Mouse (Mus musculus) cerebellum, postnatal 36 days (tissue): ENCODE measurements at regions not wholly inside any gene's neighbourhood (a gene's known extent, or its start where the extent isn't known, plus 50 kb on each side); places are given as distances from the start of the nearest gene placed in this dataset.

Experiments
- DNase-seq, 2 experiments: peaks; one replicate each; pipeline ENCODE4 v3.0.0; 2021 to 2022; ENCODE audit warnings: mixed read lengths in 2 of 2

GRCm38 (mm10) chr11:44238598-44238997 is 161.3 kb upstream of the Il12b start:
- DNase-seq: no peak

- no peak for DNase-seq
These were observed 156.7 kb upstream of the Il12b start for GRCm38 (mm10) chr11:44243184-44243583.

GRCm38 (mm10) chr11:44251821-44252220 is 148.0 kb upstream of the Il12b start:
- no peak for DNase-seq

GRCm38 (mm10) chr11:44260376-44261111 is 139.3 kb upstream of the Il12b start:
- no peak for DNase-seq

- DNase-seq: no peak
These were observed 138.2 kb upstream of the Il12b start for GRCm38 (mm10) chr11:44261657-44262056.

GRCm38 (mm10) chr11:44262571-44262970 is 137.3 kb upstream of the Il12b start:
- DNase-seq: no peak

GRCm38 (mm10) chr11:44272268-44272667 is 127.6 kb upstream of the Il12b start:
- DNase-seq: no peak

- DNase-seq: no peak
These were observed 121.2 kb upstream of the Il12b start for GRCm38 (mm10) chr11:44278521-44279208.

- no peak for DNase-seq
These were observed 113.9 kb upstream of the Il12b start for GRCm38 (mm10) chr11:44285961-44286360.

GRCm38 (mm10) chr11:44288825-44289224 is 111.0 kb upstream of the Il12b start:
- peak; percentile 63 to 69 for DNase-seq

- no peak for DNase-seq
These were observed 96.1 kb upstream of the Il12b start for GRCm38 (mm10) chr11:44303786-44304185.

GRCm38 (mm10) chr11:44316061-44316460 is 83.8 kb upstream of the Il12b start:
- DNase-seq: no peak

GRCm38 (mm10) chr11:44319136-44319535 is 80.7 kb upstream of the Il12b start:
- no peak for DNase-seq

GRCm38 (mm10) chr11:44323314-44323713 is 76.5 kb upstream of the Il12b start:
- DNase-seq: no peak

GRCm38 (mm10) chr11:44325066-44325465 is 74.8 kb upstream of the Il12b start:
- DNase-seq: no peak

GRCm38 (mm10) chr11:44325525-44325924 is 74.3 kb upstream of the Il12b start:
- no peak for DNase-seq

GRCm38 (mm10) chr11:44329503-44329902 is 70.4 kb upstream of the Il12b start:
- DNase-seq: no peak

- no peak for DNase-seq
These were observed 69.4 kb upstream of the Il12b start for GRCm38 (mm10) chr11:44330438-44330837.

GRCm38 (mm10) chr11:44330851-44331773 is 68.8 kb upstream of the Il12b start:
- DNase-seq: peak; percentile 36 to 63

- no peak for DNase-seq
These were observed 68.1 kb upstream of the Il12b start for GRCm38 (mm10) chr11:44331774-44332129.

GRCm38 (mm10) chr11:44340531-44340930 is 59.3 kb upstream of the Il12b start:
- DNase-seq: no peak

GRCm38 (mm10) chr11:44348308-44348707 is 51.6 kb upstream of the Il12b start:
- no peak for DNase-seq

GRCm38 (mm10) chr11:44349546-44349945 is 50.3 kb upstream of the Il12b start:
- DNase-seq: no peak
